Mouse (Mus musculus): ENCODE results near the gene Slc25a29. TPM values are rescaled to one million over a fixed set of nuclear protein-coding genes. Genes with fewer than 3 reads are reported as not detected.

Gene Slc25a29
- polyA plus RNA-seq, 1 experiment from 2014 or later, result 12.4 TPM

GRCm38 (mm10) chr12:108812463-108812862, 23.2 kb downstream of the Slc25a29 start:
- Histone ChIP-seq H3K27ac (replicated peaks) (no peak overlapping the region), H3K27me3 (ENCODE audit: low read depth, poor library complexity, severe bottlenecking) (no peaks in the 10 kb centered on the region), H3K4me3 (no peak overlapping the region), H3K4me1 (no peaks in the 10 kb centered on the region), H3K36me3 (peaks cover 79% of the 10 kb centered on the region), H3K9me3 (replicated peaks) (no peaks in the 10 kb centered on the region)
- DNase-seq (ENCODE audit: low spot score), result no peak
- 88% methylated on average over 6 of the region's 6 CpGs for WGBS

GRCm38 (mm10) chr12:108811133-108811532, 24.6 kb downstream of the Slc25a29 start:
- Histone ChIP-seq H3K9me3 (replicated peaks) (no peaks in the 10 kb centered on the region), H3K4me1 (no peaks in the 10 kb centered on the region), H3K4me3 (no peak overlapping the region), H3K27ac (replicated peaks) (no peak overlapping the region), H3K36me3 (peaks cover 79% of the 10 kb centered on the region), H3K27me3 (ENCODE audit: low read depth, poor library complexity, severe bottlenecking) (no peaks in the 10 kb centered on the region)
- DNase-seq (ENCODE audit: low spot score), result no peak
- WGBS, result 82% methylated on average over 2 of the region's 2 CpGs

GRCm38 (mm10) chr12:108810309-108810708, 25.4 kb downstream of the Slc25a29 start:
- peaks cover 72% of the 10 kb centered on the region for H3K36me3 ChIP-seq
- no peaks in the 10 kb centered on the region for H3K9me3 ChIP-seq (replicated peaks)
- no peaks in the 10 kb centered on the region for H3K27me3 ChIP-seq (ENCODE audit: low read depth, poor library complexity, severe bottlenecking)
- H3K4me3 ChIP-seq, result no peak overlapping the region
- no peak overlapping the region for H3K27ac ChIP-seq (replicated peaks)
- 96% methylated on average over 7 of the region's 7 CpGs for WGBS
- no peak for DNase-seq (ENCODE audit: low spot score)
- H3K4me1 ChIP-seq, result no peaks in the 10 kb centered on the region

GRCm38 (mm10) chr12:108809771-108810170, 25.9 kb downstream of the Slc25a29 start:
- no peaks in the 10 kb centered on the region for H3K27me3 ChIP-seq (ENCODE audit: low read depth, poor library complexity, severe bottlenecking)
- H3K9me3 ChIP-seq (replicated peaks), result no peaks in the 10 kb centered on the region
- 80% methylated on average over 1 of the region's 1 CpGs for WGBS
- peaks cover 67% of the 10 kb centered on the region for H3K36me3 ChIP-seq
- H3K4me1 ChIP-seq, result no peaks in the 10 kb centered on the region
- no peak for DNase-seq (ENCODE audit: low spot score)
- no peak overlapping the region for H3K4me3 ChIP-seq
- H3K27ac ChIP-seq (replicated peaks), result no peak overlapping the region

GRCm38 (mm10) chr12:108808465-108808864, 27.2 kb downstream of the Slc25a29 start:
- no peaks in the 10 kb centered on the region for H3K9me3 ChIP-seq (replicated peaks)
- H3K4me1 ChIP-seq, result no peaks in the 10 kb centered on the region
- H3K27me3 ChIP-seq (ENCODE audit: low read depth, poor library complexity, severe bottlenecking), result no peaks in the 10 kb centered on the region
- peaks cover 55% of the 10 kb centered on the region for H3K36me3 ChIP-seq
- H3K27ac ChIP-seq (replicated peaks), result no peak overlapping the region
- no peak overlapping the region for H3K4me3 ChIP-seq
- DNase-seq (ENCODE audit: low spot score), result no peak
- 91% methylated on average over 2 of the region's 2 CpGs for WGBS

GRCm38 (mm10) chr12:108804388-108804787, 31.3 kb downstream of the Slc25a29 start:
- Histone ChIP-seq H3K9me3 (replicated peaks) (no peaks in the 10 kb centered on the region), H3K4me1 (peaks cover 5% of the 10 kb centered on the region; the same call in 1 of the 2 replicates), H3K27me3 (ENCODE audit: low read depth, poor library complexity, severe bottlenecking) (no peaks in the 10 kb centered on the region), H3K27ac (replicated peaks) (no peak overlapping the region), H3K36me3 (peaks cover 50% of the 10 kb centered on the region), H3K4me3 (no peak overlapping the region)
- DNase-seq (ENCODE audit: low spot score), result no peak
- 91% methylated on average over 2 of the region's 2 CpGs for WGBS

GRCm38 (mm10) chr12:108801613-108802012, 34.1 kb downstream of the Slc25a29 start:
- H3K36me3 ChIP-seq, result peaks cover 35% of the 10 kb centered on the region
- H3K9me3 ChIP-seq (replicated peaks), result no peaks in the 10 kb centered on the region
- H3K4me3 ChIP-seq, result no peak overlapping the region
- no peaks in the 10 kb centered on the region for H3K27me3 ChIP-seq (ENCODE audit: low read depth, poor library complexity, severe bottlenecking)
- no peak for DNase-seq (ENCODE audit: low spot score)
- 88% methylated on average over 2 of the region's 2 CpGs for WGBS
- peaks cover 10% of the 10 kb centered on the region for H3K4me1 ChIP-seq
- no peak overlapping the region for H3K27ac ChIP-seq (replicated peaks)

GRCm38 (mm10) chr12:108794979-108795537, 40.6 kb downstream of the Slc25a29 start:
- no peaks in the 10 kb centered on the region for H3K9me3 ChIP-seq (replicated peaks)
- WGBS, result 34% methylated on average over 9 of the region's 9 CpGs
- no peaks in the 10 kb centered on the region for H3K27me3 ChIP-seq (ENCODE audit: low read depth, poor library complexity, severe bottlenecking)
- DNase-seq (ENCODE audit: low spot score), result no peak
- H3K36me3 ChIP-seq, result peaks cover 24% of the 10 kb centered on the region
- H3K4me3 ChIP-seq, result peak overlapping the region; percentile 100
- peaks cover 36% of the 10 kb centered on the region for H3K4me1 ChIP-seq
- H3K27ac ChIP-seq (replicated peaks), result peak overlapping the region; percentile 97

- H3K27me3 ChIP-seq (ENCODE audit: low read depth, poor library complexity, severe bottlenecking), result no peaks in the 10 kb centered on the region
- no peaks in the 10 kb centered on the region for H3K9me3 ChIP-seq (replicated peaks)
- peak overlapping the region; percentile 97 for H3K27ac ChIP-seq (replicated peaks)
- DNase-seq (ENCODE audit: low spot score), result peak; percentile 82
- peak overlapping the region; percentile 100 for H3K4me3 ChIP-seq
- WGBS, result under 1% methylated on average over 76 of the region's 94 CpGs
- peaks cover 15% of the 10 kb centered on the region for H3K36me3 ChIP-seq
- H3K4me1 ChIP-seq, result peaks cover 36% of the 10 kb centered on the region
These were observed 41.5 kb downstream of the Slc25a29 start for GRCm38 (mm10) chr12:108794078-108794711.

- Histone ChIP-seq H3K27me3 (ENCODE audit: low read depth, poor library complexity, severe bottlenecking) (no peaks in the 10 kb centered on the region), H3K27ac (replicated peaks) (peak overlapping the region; percentile 97), H3K9me3 (replicated peaks) (no peaks in the 10 kb centered on the region), H3K36me3 (peaks cover 14% of the 10 kb centered on the region), H3K4me1 (peaks cover 36% of the 10 kb centered on the region), H3K4me3 (peak overlapping the region; percentile 100)
- WGBS, result under 1% methylated on average over 71 of the region's 71 CpGs
- no peak for DNase-seq (ENCODE audit: low spot score)
These were observed 42.2 kb downstream of the Slc25a29 start for GRCm38 (mm10) chr12:108793453-108793941.

GRCm38 (mm10) chr12:108792546-108793452, 42.9 kb downstream of the Slc25a29 start, which contains the start of gene Yy1:
Yy1 (plus strand) TSS chr12:108792973.
- H3K4me3 ChIP-seq, result peak within 1 kb of the TSS; percentile 100
- H3K27ac ChIP-seq (replicated peaks), result peak within 1 kb of the TSS; percentile 97
- under 1% methylated on average over 105 of the region's 127 CpGs for WGBS
- H3K4me1 ChIP-seq, result peaks cover 36% of the 10 kb centered on the region
- no peaks in the 10 kb centered on the region for H3K9me3 ChIP-seq (replicated peaks)
- DNase-seq (ENCODE audit: low spot score), result peak; percentile 99
- peaks cover 17% of the 10 kb centered on the region for H3K36me3 ChIP-seq
- H3K27me3 ChIP-seq (ENCODE audit: low read depth, poor library complexity, severe bottlenecking), result no peaks in the 10 kb centered on the region

GRCm38 (mm10) chr12:108792152-108792545, 43.5 kb downstream of the Slc25a29 start:
- WGBS, result under 1% methylated on average over 52 of the region's 52 CpGs

More at GRCm38 (mm10) chr12:108792152-108792545, 43.5 kb downstream of the Slc25a29 start:
- peak overlapping the region; percentile 97 for H3K27ac ChIP-seq (replicated peaks)
- peaks cover 34% of the 10 kb centered on the region for H3K4me1 ChIP-seq
- peaks cover 15% of the 10 kb centered on the region for H3K36me3 ChIP-seq
- H3K4me3 ChIP-seq, result peak overlapping the region; percentile 100
- H3K27me3 ChIP-seq (ENCODE audit: low read depth, poor library complexity, severe bottlenecking), result no peaks in the 10 kb centered on the region
- H3K9me3 ChIP-seq (replicated peaks), result no peaks in the 10 kb centered on the region
- peak; percentile 81 for DNase-seq (ENCODE audit: low spot score)
